Mouse (Mus musculus): ENCODE measurements around the gene Gm28998.
"Not testable (repeated sequence)": the region's sequence is repeated elsewhere in the genome, so short reads cannot be mapped to it uniquely, and the experiment has no call there.

Gm28998 gene

GRCm38 (mm10) chrY:7253487-7253886 is at the start of gene Gm28998:
Gm28998 (plus strand) TSS chrY:7253787.
- not testable (repeated sequence) for DNase-seq (ENCODE audit: low spot score)

Data from left cerebral cortex, adult 11 months (tissue).